Mouse (Mus musculus) heart, adult 2 months (tissue): Measurements from ENCODE around the gene Slc2a1. TPM values are rescaled to one million over a fixed set of nuclear protein-coding genes. Genes with fewer than 3 reads are reported as not detected.
A peak's percentile ranks its signal among the peaks of the same experiment; 100 is the strongest.

Source experiments
- DNase-seq, 2 experiments: peaks; one replicate each; pipeline ENCODE4 v3.0.0; 2021
- H3K27ac ChIP-seq: fragments of 200-600 bp; 2 replicates; pipeline ENCODE4 v1.8.1; 2022
- H3K27me3 ChIP-seq: fragments of 200-500 bp; 2 replicates; pipeline ENCODE4 v1.6.1; 2012; ENCODE audit warnings: mild to moderate bottlenecking, low read length, inconsistent platforms, mixed read lengths; ENCODE audit not compliant: control insufficient read depth, insufficient read depth
- H3K36me3 ChIP-seq: fragments of 200-500 bp; 2 replicates; pipeline ENCODE4 v1.6.1; 2012; ENCODE audit warnings: low read length, inconsistent platforms; ENCODE audit not compliant: control insufficient read depth, insufficient read depth
- H3K4me1 ChIP-seq: fragments of 200-500 bp; 2 replicates; pipeline ENCODE4 v1.6.1; 2011; ENCODE audit warnings: low read length; ENCODE audit not compliant: control insufficient read depth, insufficient read depth
- H3K4me3 ChIP-seq: fragments of 200-600 bp; 2 replicates; pipeline ENCODE4 v1.8.1; 2022
- H3K79me2 ChIP-seq: fragments of 200-500 bp; replicated peaks from 2 replicates; pipeline ENCODE4 v1.6.1; 2012; ENCODE audit warnings: mild to moderate bottlenecking, inconsistent platforms, low read length, moderate library complexity, mixed read lengths; ENCODE audit not compliant: control insufficient read depth, insufficient read depth
- H3K9ac ChIP-seq: fragments of 200-500 bp; 2 replicates; pipeline ENCODE4 v1.6.1; 2012; ENCODE audit warnings: low read depth, mild to moderate bottlenecking, control low read depth, inconsistent platforms, low read length, mixed read lengths
- CTCF ChIP-seq: fragments of 200-600 bp; IDR thresholded peaks from 2 replicates; pipeline ENCODE4 v1.8.1; 2022; ENCODE audit warnings: antibody characterized with exemption, mild to moderate bottlenecking, moderate library complexity
- EP300 ChIP-seq: fragments of 200-500 bp; IDR thresholded peaks from 2 replicates; pipeline ENCODE4 v1.6.1; 2011; ENCODE audit warnings: low read depth, low read length, control low read depth; ENCODE audit not compliant: insufficient read depth
- POLR2A ChIP-seq: fragments of 200-500 bp; IDR thresholded peaks from 2 replicates; pipeline ENCODE4 v1.6.1; 2011; ENCODE audit warnings: mild to moderate bottlenecking, low read depth, low read length, control low read depth; ENCODE audit not compliant: insufficient read depth
- WGBS: fragments of 180-500 bp; shearing (Covaris S2); methylation state at CpG from one replicate; pipeline ENCODE4 v1.1.7; 2018; 5-methylcytosine and 5-hydroxymethylcytosine counted together
- intact Hi-C: fragments of 180-260 bp; cut with DNase I; formaldehyde crosslinking; loops from one replicate; pipeline ENCODE4 v1.15.1; 2025
- long read RNA-seq: library from polyadenylated mRNA; stranded (forward); transcript quantifications from one replicate; pipeline ENCODE4 v2.0.0, GENCODE M21; 2021
- polyA plus RNA-seq: library from polyadenylated mRNA; depleted of rRNA; stranded (reverse); fragments of >200 nt; gene quantifications from 2 replicates; pipeline ENCODE4 v1.2.3, GENCODE M21; 2012; rRNA removed
- total RNA-seq, 2 experiments: library from RNA; stranded (reverse); gene quantifications; 2 replicates each; pipeline ENCODE4 v1.2.3; 2021

Gene Slc2a1
- total RNA-seq (10 to 100 TPM in 1 of 2 experiments, 1 to 10 TPM in 1; 8.9 to 18.9 TPM), polyA plus RNA-seq (16.6 and 18.1 TPM in 2 replicates)
- long read RNA-seq, transcript Slc2a1-201 (10 exons, 3,260 nt) = major isoform, 14 of 14 reads
- long read RNA-seq, partial matches to known transcripts = 0 of 14 reads
- long read RNA-seq, other reads (novel, unspliced or antisense) = 0 of 14 reads

DNA sequence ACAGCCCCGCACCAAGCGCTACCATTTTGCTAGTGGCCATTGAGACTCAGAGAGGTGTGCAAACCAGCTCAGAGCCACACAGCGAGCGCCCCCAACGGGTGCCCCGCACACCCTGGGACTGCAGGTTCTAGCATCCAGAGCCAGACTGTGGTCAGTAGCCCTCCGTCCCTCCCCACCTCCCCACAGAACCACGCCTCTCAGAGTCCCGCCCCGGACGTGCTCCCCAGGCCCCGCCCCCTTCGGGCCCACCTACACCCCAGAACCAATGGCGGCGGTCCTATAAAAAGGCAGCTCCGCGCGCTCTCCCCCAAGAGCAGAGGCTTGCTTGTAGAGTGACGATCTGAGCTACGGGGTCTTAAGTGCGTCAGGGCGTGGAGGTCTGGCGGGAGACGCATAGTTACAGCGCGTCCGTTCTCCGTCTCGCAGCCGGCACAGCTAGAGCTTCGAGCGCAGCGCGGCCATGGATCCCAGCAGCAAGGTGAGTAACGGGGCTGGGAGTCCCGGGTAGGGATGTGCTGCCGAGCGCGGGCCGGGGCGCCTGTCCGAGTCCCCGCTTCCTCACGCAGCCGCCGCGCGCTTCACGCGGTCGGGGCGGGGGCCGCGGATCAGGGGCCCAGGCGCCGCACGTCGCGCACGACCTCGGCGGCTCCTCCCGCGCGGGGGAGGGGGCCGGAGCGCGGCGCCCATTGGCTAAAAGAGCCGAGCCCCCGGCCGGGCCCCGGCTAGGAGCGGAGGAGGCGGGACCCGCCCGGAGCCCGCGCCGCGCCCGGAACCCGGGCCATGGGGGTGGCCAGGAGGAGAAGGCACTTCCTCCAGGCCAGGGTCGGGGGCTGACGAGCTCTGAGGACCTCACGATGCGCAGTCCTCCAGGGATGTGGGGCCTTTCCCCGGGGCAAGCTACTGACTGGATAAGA, at the start of gene Slc2a1:
Slc2a1 (plus strand) TSS at position 217 of the 914 bp plus-strand sequence.
- DNase-seq = peak; percentile 92
- no peaks in the 10 kb centered on the region for H3K36me3 ChIP-seq
- intact Hi-C loops = no loop called here
- H3K27me3 ChIP-seq = no peaks in the 10 kb centered on the region
- H3K4me1 ChIP-seq = no peaks in the 10 kb centered on the region
- TF ChIP-seq EP300 (peak; percentile 57; the same call in 1 of the 2 replicates), CTCF (peak; percentile 60), POLR2A (peak; percentile 88)
- WGBS = under 1% methylated on average over 71 of the region's 88 CpGs
- H3K4me3 ChIP-seq = peak within 1 kb of the TSS; percentile 72
- 0 out of 2 replicates have a peak, but pooled peaks cover 1% of the 10 kb centered on the region for H3K79me2 ChIP-seq
- peak within 1 kb of the TSS; percentile 89 for H3K27ac ChIP-seq
- peak within 1 kb of the TSS; percentile 84 for H3K9ac ChIP-seq

- intact Hi-C loops = no loop called here
- Histone ChIP-seq H3K27ac (no peak overlapping the region), H3K9ac (no peak overlapping the region), H3K36me3 (no peaks in the 10 kb centered on the region), H3K4me3 (no peak overlapping the region), H3K4me1 (peaks cover 1% of the 10 kb centered on the region; the same call in 1 of the 2 replicates), H3K79me2 (no peaks in the 10 kb centered on the region), H3K27me3 (no peaks in the 10 kb centered on the region)
- TF ChIP-seq POLR2A (no peak), EP300 (no peak), CTCF (no peak)
- 78% methylated on average over 3 of the region's 3 CpGs for WGBS
- DNase-seq = no peak
These were observed 41.7 kb upstream of the Slc2a1 start for GRCm38 (mm10) chr4:119066791-119067190.

DNA sequence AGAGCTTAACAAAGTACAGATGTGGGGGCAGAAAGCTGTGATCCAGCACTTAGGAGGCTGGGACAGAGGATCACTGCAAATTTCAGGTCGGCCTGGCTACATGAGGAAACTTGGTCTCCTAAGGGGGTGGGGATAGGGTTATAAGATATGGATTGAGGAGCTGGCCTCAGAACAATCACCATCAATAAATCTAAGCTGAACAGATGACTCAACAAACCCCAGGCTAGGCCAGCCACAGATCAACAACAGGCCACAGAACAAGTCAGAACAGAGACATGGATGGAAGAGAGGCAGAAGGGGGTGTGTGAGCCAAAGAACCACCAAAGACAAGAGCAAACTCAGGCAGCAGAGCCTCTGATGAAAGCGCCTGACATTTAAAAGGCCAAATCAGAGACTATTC, 41.3 kb upstream of the Slc2a1 start:
- no peak overlapping the region for H3K9ac ChIP-seq
- intact Hi-C loops = no loop called here
- no peaks in the 10 kb centered on the region for H3K79me2 ChIP-seq
- no peak overlapping the region for H3K4me3 ChIP-seq
- no peak overlapping the region for H3K27ac ChIP-seq
- TF ChIP-seq POLR2A (no peak), CTCF (no peak), EP300 (no peak)
- no peak for DNase-seq
- peaks cover 1% of the 10 kb centered on the region; the same call in 1 of the 2 replicates for H3K4me1 ChIP-seq
- no peaks in the 10 kb centered on the region for H3K27me3 ChIP-seq
- WGBS = 78% methylated on average over 2 of the region's 2 CpGs
- H3K36me3 ChIP-seq = no peaks in the 10 kb centered on the region

GRCm38 (mm10) chr4:119068918-119069317, 39.6 kb upstream of the Slc2a1 start:
- TF ChIP-seq CTCF (no peak), EP300 (no peak), POLR2A (no peak)
- 68% methylated on average over 6 of the region's 6 CpGs for WGBS

DNA sequence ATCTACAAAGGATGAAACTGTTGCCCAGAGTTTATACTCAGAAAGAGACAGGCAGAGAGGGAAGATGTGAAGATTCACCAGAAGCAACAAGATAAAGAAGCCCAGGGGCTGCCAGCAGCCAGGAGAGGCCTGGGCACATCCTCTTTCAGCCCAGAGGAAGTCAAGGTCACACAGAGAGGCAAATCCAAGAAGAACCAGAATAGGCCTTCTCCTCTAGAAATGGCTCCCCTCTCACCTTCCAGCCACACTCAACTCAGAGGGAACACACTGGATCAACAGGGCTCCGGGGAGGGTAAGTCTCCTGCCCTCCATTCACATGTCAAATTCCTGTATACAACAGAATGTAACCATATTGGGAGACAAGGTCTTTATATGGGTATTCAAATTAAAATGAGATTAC, 38.3 kb upstream of the Slc2a1 start:
- TF ChIP-seq EP300 = no peak
- Histone ChIP-seq H3K79me2 (no peaks in the 10 kb centered on the region), H3K4me3 (no peak overlapping the region), H3K27me3 (no peaks in the 10 kb centered on the region), H3K4me1 (peaks cover 1% of the 10 kb centered on the region; the same call in 1 of the 2 replicates), H3K27ac (no peak overlapping the region), H3K9ac (no peak overlapping the region), H3K36me3 (no peaks in the 10 kb centered on the region)
- intact Hi-C loops = no loop called here
- WGBS = 93% methylated on average over 1 of the region's 1 CpGs
- DNase-seq = no peak

More at GRCm38 (mm10) chr4:119068918-119069317, 39.6 kb upstream of the Slc2a1 start:
- Histone ChIP-seq H3K79me2 (no peaks in the 10 kb centered on the region), H3K27ac (no peak overlapping the region), H3K36me3 (no peaks in the 10 kb centered on the region), H3K9ac (no peak overlapping the region), H3K4me3 (no peak overlapping the region), H3K27me3 (no peaks in the 10 kb centered on the region), H3K4me1 (peaks cover 1% of the 10 kb centered on the region; the same call in 1 of the 2 replicates)
- DNase-seq = no peak
- intact Hi-C loops = no loop called here
